Mouse (Mus musculus) embryo, embryonic 11 days (tissue): ENCODE measurements around the gene Col4a6.
A peak's percentile ranks its signal among the peaks of the same experiment; 100 is the strongest.

Experiments
- DNase-seq: peaks from one replicate; pipeline ENCODE4 v3.0.0-alpha.2; 2015

Col4a6 gene

GRCm38 (mm10) chrX:141473470-141474302, at the start of gene Col4a6:
TSS of gene Col4a6 (minus strand) at chrX:141474076.
- DNase-seq, result peak; percentile 37

- no peak for DNase-seq
Observed at GRCm38 (mm10) chrX:141503125-141503524, 29.2 kb upstream of the Col4a6 start.

- no peak for DNase-seq
Observed at GRCm38 (mm10) chrX:141494545-141494944, 20.7 kb upstream of the Col4a6 start.

GRCm38 (mm10) chrX:141475566-141476327, 1.9 kb upstream of the Col4a6 start:
- peak; percentile 25 for DNase-seq

- DNase-seq, result peak; percentile 87
Observed at GRCm38 (mm10) chrX:141475110-141475509, 1.2 kb upstream of the Col4a6 start, which contains the start of gene Col4a5. TSS of gene Col4a5 (plus strand) at chrX:141475385.

GRCm38 (mm10) chrX:141447936-141448335, 25.9 kb downstream of the Col4a6 start:
- no peak for DNase-seq

GRCm38 (mm10) chrX:141439423-141439822, 34.5 kb downstream of the Col4a6 start:
- DNase-seq, result no peak

GRCm38 (mm10) chrX:141436780-141437179, 37.1 kb downstream of the Col4a6 start:
- DNase-seq, result no peak

GRCm38 (mm10) chrX:141415318-141415717, 58.6 kb downstream of the Col4a6 start:
- no peak for DNase-seq

GRCm38 (mm10) chrX:141396243-141396642, 77.6 kb downstream of the Col4a6 start:
- DNase-seq, result no peak

GRCm38 (mm10) chrX:141385399-141386105, 88.3 kb downstream of the Col4a6 start:
- peak; percentile 2 for DNase-seq

GRCm38 (mm10) chrX:141384632-141385031, 89.2 kb downstream of the Col4a6 start:
- peak; percentile 18 for DNase-seq

GRCm38 (mm10) chrX:141370276-141370675, 103.6 kb downstream of the Col4a6 start:
- no peak for DNase-seq

GRCm38 (mm10) chrX:141363331-141363730, 110.5 kb downstream of the Col4a6 start:
- DNase-seq, result no peak

- DNase-seq, result peak; percentile 3
Observed at GRCm38 (mm10) chrX:141341417-141341816, 132.5 kb downstream of the Col4a6 start.

GRCm38 (mm10) chrX:141328044-141328443, 145.8 kb downstream of the Col4a6 start:
- DNase-seq, result no peak

- peak; percentile 2 for DNase-seq
Observed at GRCm38 (mm10) chrX:141324201-141324600, 149.7 kb downstream of the Col4a6 start.

GRCm38 (mm10) chrX:141316217-141316616, 157.7 kb downstream of the Col4a6 start:
- DNase-seq, result no peak

- DNase-seq, result no peak
Observed at GRCm38 (mm10) chrX:141315795-141316194, 158.1 kb downstream of the Col4a6 start.

GRCm38 (mm10) chrX:141292702-141293462, 181.0 kb downstream of the Col4a6 start:
- no peak for DNase-seq

- no peak for DNase-seq
Observed at GRCm38 (mm10) chrX:141276397-141276796, 197.5 kb downstream of the Col4a6 start.

- peak; percentile 1 for DNase-seq
Observed at GRCm38 (mm10) chrX:141265986-141266385, 207.9 kb downstream of the Col4a6 start.
